Mouse (Mus musculus): ENCODE data around the gene Clec4d. TPM values are rescaled to one million over a fixed set of nuclear protein-coding genes. Genes with fewer than 3 reads are reported as not detected.

The Clec4d gene
- total RNA-seq, 4 experiments from 2014 or later, result 0.59 to 1.2 (median 0.84) TPM; not detected in 1

DNA sequence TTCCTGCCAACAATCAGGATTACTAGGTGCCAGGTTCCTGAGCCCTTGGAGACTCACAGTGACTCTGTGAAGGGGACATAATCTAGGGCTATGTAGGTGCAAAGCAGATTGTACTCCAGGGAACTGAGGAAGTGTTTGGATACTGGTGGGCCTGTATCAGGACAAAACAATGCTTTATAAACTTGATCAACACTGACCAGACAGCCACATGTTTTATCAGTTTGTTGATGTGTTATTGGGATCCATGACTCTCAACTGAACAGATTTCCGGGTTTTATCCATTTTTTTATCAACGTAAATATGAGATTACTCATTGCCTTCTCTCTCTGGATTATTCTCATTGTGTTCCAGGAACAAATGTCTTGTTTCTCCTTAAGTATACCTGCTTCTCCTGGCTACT is 46.1 kb downstream of the Clec4d start, which contains the start of gene Vmn2r19:
Gene Vmn2r19, plus strand, starts transcription at position 301 of the 400 bp plus-strand sequence.
- DNase-seq (ENCODE audit: low spot score), result no peak

Other genes with a start within 250 kb of the Clec4d start
- under 1 TPM in 1 of 4 experiments, not detected in 3; 0.57 TPM for gene Clec4b1, start 212.1 kb upstream of the Clec4d start, total RNA-seq (2022)
- 1 to 10 TPM; 1.0 to 2.3 (median 1.4) TPM for gene Clec4a2, start 155.7 kb upstream of the Clec4d start, total RNA-seq (2022)
- not detected for gene Clec4b2, start 89.2 kb upstream of the Clec4d start, total RNA-seq (2022)
- gene Clec4n, start 32.3 kb upstream of the Clec4d start, total RNA-seq (2022), result 1 to 10 TPM in 2 of 4 experiments, under 1 TPM in 2; 0.44 to 1.5 (median 0.86) TPM
- 1 to 10 TPM in 1 of 4 experiments, under 1 TPM in 1, not detected in 2; 0.28 to 2.6 TPM for gene Clec4e, start 27.8 kb downstream of the Clec4d start, total RNA-seq (2022)
- not detected for gene Vmn2r19, start 46.2 kb downstream of the Clec4d start, total RNA-seq (2022)
- not detected for gene Vmn2r20, start 156.0 kb downstream of the Clec4d start, total RNA-seq (2022)